Mouse (Mus musculus) left cerebral cortex, postnatal 4 days (tissue): ENCODE results near the gene Pwwp2b. TPM values are rescaled to one million over a fixed set of nuclear protein-coding genes. Genes with fewer than 3 reads are reported as not detected.
A peak's percentile ranks its signal among the peaks of the same experiment; 100 is the strongest.

Experiments
- DNase-seq: peaks from one replicate; pipeline ENCODE4 v3.0.0-alpha.2; 2022
- intact Hi-C: fragments of 180-260 bp; cut with DNase I; formaldehyde crosslinking; loops from one replicate; pipeline ENCODE4 v1.15.1; 2025
- total RNA-seq, 2 experiments: library from RNA; stranded (reverse); gene quantifications; 2 replicates each; pipeline ENCODE4 v1.2.3; 2021

Gene Pwwp2b
- total RNA-seq, 2 experiments from 2014 or later, result 6.2 to 6.7 TPM

- intact Hi-C loops, result loop anchor here (10.0 kb wide), 1 partner anchor 89 kb away; no protein-coding TSS in a partner anchor
- DNase-seq, result no peak
Measured at GRCm38 (mm10) chr7:139294076-139294475, 45.8 kb downstream of the Pwwp2b start.

GRCm38 (mm10) chr7:139295653-139296052, 47.4 kb downstream of the Pwwp2b start:
- intact Hi-C loops, result loop anchor here (5.0 to 10.0 kb wide), 2 partner anchors 91 to 168 kb away; no protein-coding TSS in a partner anchor
- DNase-seq, result no peak

GRCm38 (mm10) chr7:139296552-139297100, 48.3 kb downstream of the Pwwp2b start:
- DNase-seq, result no peak
- intact Hi-C loops, result loop anchor here (5.0 to 10.0 kb wide), 2 partner anchors 92 to 169 kb away; no protein-coding TSS in a partner anchor

- DNase-seq, result peak; percentile 55
- intact Hi-C loops, result loop anchor here (2.0 to 10.0 kb wide), 3 partner anchors 64 to 171 kb away; no protein-coding TSS in a partner anchor
Measured at GRCm38 (mm10) chr7:139298446-139298845, 50.2 kb downstream of the Pwwp2b start.

- peak; percentile 95 for DNase-seq
- intact Hi-C loops, result loop anchor here (2.0 to 10.0 kb wide), 3 partner anchors 65 to 172 kb away; no protein-coding TSS in a partner anchor
Measured at GRCm38 (mm10) chr7:139299424-139299823, 51.1 kb downstream of the Pwwp2b start.

- intact Hi-C loops, result no loop called here
- DNase-seq, result peak; percentile 81
Measured at GRCm38 (mm10) chr7:139300423-139300822, 52.1 kb downstream of the Pwwp2b start.

- no peak for DNase-seq
- intact Hi-C loops, result no loop called here
Measured at GRCm38 (mm10) chr7:139301505-139301904, 53.2 kb downstream of the Pwwp2b start.

- intact Hi-C loops, result loop anchor here (2.0 kb wide), 1 partner anchor 170 kb away; no protein-coding TSS in a partner anchor
- no peak for DNase-seq
Measured at GRCm38 (mm10) chr7:139302314-139302713, 54.0 kb downstream of the Pwwp2b start.

GRCm38 (mm10) chr7:139303280-139304011, 55.2 kb downstream of the Pwwp2b start:
- intact Hi-C loops, result loop anchor here (2.0 kb wide), 1 partner anchor 169 kb away; no protein-coding TSS in a partner anchor
- DNase-seq, result peak; percentile 89

GRCm38 (mm10) chr7:139304322-139304721, 56.0 kb downstream of the Pwwp2b start:
- intact Hi-C loops, result no loop called here

GRCm38 (mm10) chr7:139307056-139307455, 58.8 kb downstream of the Pwwp2b start:
- no peak for DNase-seq
- intact Hi-C loops, result no loop called here

More at GRCm38 (mm10) chr7:139304322-139304721, 56.0 kb downstream of the Pwwp2b start:
- DNase-seq, result no peak

GRCm38 (mm10) chr7:139308140-139308895, 60.0 kb downstream of the Pwwp2b start:
- intact Hi-C loops, result no loop called here
- peak; percentile 72 for DNase-seq

- intact Hi-C loops, result no loop called here
- DNase-seq, result peak; percentile 55
Measured at GRCm38 (mm10) chr7:139309106-139309505, 60.8 kb downstream of the Pwwp2b start.

GRCm38 (mm10) chr7:139310487-139310951, 62.2 kb downstream of the Pwwp2b start:
- intact Hi-C loops, result no loop called here
- peak; percentile 62 for DNase-seq

- DNase-seq, result peak; percentile 72
- intact Hi-C loops, result no loop called here
Measured at GRCm38 (mm10) chr7:139312686-139313085, 64.4 kb downstream of the Pwwp2b start.

GRCm38 (mm10) chr7:139313413-139313812, 65.1 kb downstream of the Pwwp2b start:
- intact Hi-C loops, result no loop called here
- DNase-seq, result no peak

GRCm38 (mm10) chr7:139314716-139315115, 66.4 kb downstream of the Pwwp2b start:
- DNase-seq, result no peak
- intact Hi-C loops, result no loop called here

- peak; percentile 75 for DNase-seq
- intact Hi-C loops, result no loop called here
Measured at GRCm38 (mm10) chr7:139319006-139319411, 70.7 kb downstream of the Pwwp2b start.
